Mouse (Mus musculus): Measurements from ENCODE around the gene Psma6.

GRCm38 (mm10) chr12:55462456-55462855 lies 78.4 kb downstream of the Psma6 start:
- TF ChIP-seq CTCF (IDR thresholded peaks at IDR 0.05; ENCODE audit: borderline replicate concordance, extremely low read depth, insufficient read depth, insufficient read length) (no peak), POLR2A (IDR thresholded peaks at IDR 0.05; ENCODE audit: borderline replicate concordance, extremely low read depth, insufficient read depth, insufficient read length, poor library complexity, severe bottlenecking) (no peak)

All from brain, embryonic 14.5 days (tissue).